Mouse (Mus musculus) hindbrain, embryonic 13.5 days (tissue): ENCODE measurements around the gene 1810062G17Rik. TPM values are rescaled to one million over a fixed set of nuclear protein-coding genes. Genes with fewer than 3 reads are reported as not detected.

Experiments used
- ATAC-seq: fragments of 200-750 bp; cut with Nextera tagmentation; 2 replicates; pipeline ENCODE4 v1.8.0; 2017; ENCODE audit warnings: moderate TSS enrichment; ENCODE audit not compliant: low FRiP score
- H3K27ac ChIP-seq: fragments of 300-500 bp; sonication (generic); 2 replicates; pipeline ENCODE4 v1.5.1; 2015; ENCODE audit warnings: inconsistent platforms, mild to moderate bottlenecking, moderate library complexity
- H3K27me3 ChIP-seq: fragments of 300-500 bp; sonication (generic); 2 replicates; pipeline ENCODE4 v1.6.1; 2015; ENCODE audit warnings: mild to moderate bottlenecking, inconsistent platforms
- H3K36me3 ChIP-seq: fragments of 300-500 bp; sonication (generic); 2 replicates; pipeline ENCODE4 v1.6.1; 2015; ENCODE audit warnings: mild to moderate bottlenecking, inconsistent platforms
- H3K4me1 ChIP-seq: fragments of 300-500 bp; sonication (generic); replicated peaks from 2 replicates; pipeline ENCODE4 v1.6.1; 2015; ENCODE audit warnings: inconsistent platforms
- H3K4me2 ChIP-seq: fragments of 300-500 bp; sonication (generic); 2 replicates; pipeline ENCODE4 v1.6.1; 2015; ENCODE audit warnings: inconsistent platforms, mild to moderate bottlenecking, moderate library complexity
- H3K4me3 ChIP-seq: fragments of 300-500 bp; sonication (generic); 2 replicates; pipeline ENCODE4 v1.5.1; 2015; ENCODE audit warnings: mild to moderate bottlenecking, inconsistent platforms
- H3K9ac ChIP-seq: fragments of 300-500 bp; sonication (generic); 2 replicates; pipeline ENCODE4 v1.6.1; 2015; ENCODE audit warnings: mild to moderate bottlenecking, inconsistent platforms
- H3K9me3 ChIP-seq: fragments of 300-500 bp; sonication (generic); 2 replicates; pipeline ENCODE4 v1.6.1; 2016; ENCODE audit warnings: inconsistent platforms
- WGBS: fragments of 180-500 bp; shearing (Covaris S2); methylation state at CpG from one replicate; pipeline ENCODE4 v1.1.7; 2015; 5-methylcytosine and 5-hydroxymethylcytosine counted together
- microRNA-seq: library from miRNA; unstranded; fragments of <30 nt; microRNA quantifications from one replicate; pipeline ENCODE4, GENCODE M21; 2016
- polyA plus RNA-seq: library from polyadenylated mRNA; unstranded; fragments of >200 nt; fragmentation: Nextera tagmentation; extraction: Ambion mirVana; gene quantifications from 2 replicates; pipeline ENCODE4 v1.2.1, GENCODE M21; 2015

The 1810062G17Rik gene
- polyA plus RNA-seq, 1 experiment from 2014 or later = not detected

GRCm38 (mm10) chr3:36521073-36522060, 45.6 kb downstream of the 1810062G17Rik start, which contains the start of gene Gm11549:
Gene Gm11549, minus strand, starts transcription at chr3:36521813.
- H3K27me3 ChIP-seq = peaks cover 46% of the 10 kb centered on the region
- WGBS = under 1% methylated on average over 51 of the region's 51 CpGs
- H3K4me2 ChIP-seq = peak within 1 kb of the TSS; percentile 97
- H3K36me3 ChIP-seq = no peaks in the 10 kb centered on the region
- peak; percentile 78 for ATAC-seq
- H3K9ac ChIP-seq = peak within 1 kb of the TSS; percentile 73
- peaks cover 14% of the 10 kb centered on the region for H3K4me1 ChIP-seq
- H3K4me3 ChIP-seq = peak within 1 kb of the TSS; percentile 57
- H3K27ac ChIP-seq = no peak within 1 kb of the TSS
- no peaks in the 10 kb centered on the region for H3K9me3 ChIP-seq

GRCm38 (mm10) chr3:36522137-36522536, 46.4 kb downstream of the 1810062G17Rik start:
- Histone ChIP-seq H3K36me3 (no peaks in the 10 kb centered on the region), H3K4me1 (peaks cover 14% of the 10 kb centered on the region), H3K9ac (no peak overlapping the region), H3K27ac (no peak overlapping the region), H3K4me3 (no peak overlapping the region), H3K27me3 (peaks cover 46% of the 10 kb centered on the region), H3K4me2 (no peak overlapping the region; the same call in 1 of the 2 replicates), H3K9me3 (no peaks in the 10 kb centered on the region)
- WGBS = 4% methylated on average over 4 of the region's 4 CpGs
- no peak for ATAC-seq

GRCm38 (mm10) chr3:36524466-36524865, 48.7 kb downstream of the 1810062G17Rik start:
- ATAC-seq = no peak
- Histone ChIP-seq H3K4me1 (peaks cover 14% of the 10 kb centered on the region), H3K36me3 (no peaks in the 10 kb centered on the region), H3K9ac (no peak overlapping the region), H3K4me3 (no peak overlapping the region), H3K27me3 (peaks cover 40% of the 10 kb centered on the region), H3K27ac (no peak overlapping the region), H3K9me3 (no peaks in the 10 kb centered on the region), H3K4me2 (no peak overlapping the region)
- 90% methylated on average over 3 of the region's 3 CpGs for WGBS

- Histone ChIP-seq H3K27ac (no peak overlapping the region), H3K4me1 (peaks cover 7% of the 10 kb centered on the region; the same call in 1 of the 2 replicates), H3K4me2 (no peak overlapping the region), H3K4me3 (no peak overlapping the region), H3K27me3 (peaks cover 25% of the 10 kb centered on the region), H3K9ac (no peak overlapping the region), H3K36me3 (no peaks in the 10 kb centered on the region), H3K9me3 (no peaks in the 10 kb centered on the region)
- ATAC-seq = no peak
- WGBS = 93% methylated on average over 6 of the region's 6 CpGs
Observed at GRCm38 (mm10) chr3:36530345-36530744, 54.6 kb downstream of the 1810062G17Rik start.

GRCm38 (mm10) chr3:36530781-36531180, 55.0 kb downstream of the 1810062G17Rik start:
- H3K4me2 ChIP-seq = no peak overlapping the region
- 78% methylated on average over 5 of the region's 5 CpGs for WGBS

GRCm38 (mm10) chr3:36531242-36531641, 55.5 kb downstream of the 1810062G17Rik start:
- H3K27me3 ChIP-seq = peaks cover 25% of the 10 kb centered on the region
- WGBS = 35% methylated on average over 2 of the region's 2 CpGs
- no peak overlapping the region for H3K4me2 ChIP-seq
- H3K9me3 ChIP-seq = no peaks in the 10 kb centered on the region
- H3K27ac ChIP-seq = no peak overlapping the region
- H3K4me1 ChIP-seq = peaks cover 7% of the 10 kb centered on the region; the same call in 1 of the 2 replicates
- no peak overlapping the region for H3K9ac ChIP-seq
- no peaks in the 10 kb centered on the region for H3K36me3 ChIP-seq
- no peak overlapping the region for H3K4me3 ChIP-seq
- ATAC-seq = no peak

More at GRCm38 (mm10) chr3:36530781-36531180, 55.0 kb downstream of the 1810062G17Rik start:
- Histone ChIP-seq H3K27ac (no peak overlapping the region), H3K9me3 (no peaks in the 10 kb centered on the region), H3K27me3 (peaks cover 25% of the 10 kb centered on the region), H3K9ac (no peak overlapping the region), H3K4me3 (no peak overlapping the region), H3K4me1 (peaks cover 7% of the 10 kb centered on the region; the same call in 1 of the 2 replicates), H3K36me3 (no peaks in the 10 kb centered on the region)
- no peak for ATAC-seq

Small RNAs within 50 kb of the gene (microRNA-seq; reads per million reads assigned to microRNA genes)
- not detected for gene Mir7009

Other genes starting within 250 kb of the 1810062G17Rik start
- gene Anxa5, start within 50 bp of the 1810062G17Rik start, polyA plus RNA-seq = 85.5 and 88.8 TPM in 2 replicates
- 0.38 and 0.53 TPM in 2 replicates for gene Gm11549, start 45.9 kb downstream of the 1810062G17Rik start, polyA plus RNA-seq
- gene Exosc9, start 76.7 kb downstream of the 1810062G17Rik start, polyA plus RNA-seq = 84.8 and 88.7 TPM in 2 replicates
- 44.0 TPM in 2 replicates for gene Ccna2, start 96.2 kb downstream of the 1810062G17Rik start, polyA plus RNA-seq
- gene Bbs7, start 137.5 kb downstream of the 1810062G17Rik start, polyA plus RNA-seq = 21.7 and 22.8 TPM in 2 replicates
- 7.6 and 8.0 TPM in 2 replicates for gene Trpc3, start 214.2 kb downstream of the 1810062G17Rik start, polyA plus RNA-seq